Mouse (Mus musculus): Measurements from ENCODE around the gene Upf2. TPM values are rescaled to one million over a fixed set of nuclear protein-coding genes. Genes with fewer than 3 reads are reported as not detected.
"Not testable (repeated sequence)": the region's sequence is repeated elsewhere in the genome, so short reads cannot be mapped to it uniquely, and the experiment has no call there.

Gene Upf2
- polyA plus RNA-seq, 1 experiment from 2014 or later = 15.7 TPM

GRCm38 (mm10) chr2:6003949-6004348 is 52.7 kb downstream of the Upf2 start:
- no peaks in the 10 kb centered on the region for H3K9me3 ChIP-seq (replicated peaks; ENCODE audit: control insufficient read depth, low read length)
- no peak overlapping the region for H3K9ac ChIP-seq (replicated peaks; ENCODE audit: low read length)
- ATAC-seq (replicated peaks; ENCODE audit: insufficient number of reproducible peaks, low FRiP score, low TSS enrichment, low read depth) = no peak
- no peaks in the 10 kb centered on the region for H3K4me1 ChIP-seq (ENCODE audit: control insufficient read depth, insufficient read depth, low read length)
- no peaks in the 10 kb centered on the region for H3K27me3 ChIP-seq (ENCODE audit: control insufficient read depth, insufficient read depth, low read length)
- no peak overlapping the region for H3K4me3 ChIP-seq (ENCODE audit: low read depth, low read length)
- no peak overlapping the region for H3K4me2 ChIP-seq (ENCODE audit: low read depth, low read length)
- no peak for DNase-seq (ENCODE audit: low spot score)
- H3K36me3 ChIP-seq (replicated peaks; ENCODE audit: control insufficient read depth, insufficient read depth, low read depth, low read length) = no peaks in the 10 kb centered on the region
- WGBS = 84% methylated on average over 3 of the region's 3 CpGs
- H3K27ac ChIP-seq (replicated peaks; ENCODE audit: low read depth, low read length) = no peak overlapping the region

DNA sequence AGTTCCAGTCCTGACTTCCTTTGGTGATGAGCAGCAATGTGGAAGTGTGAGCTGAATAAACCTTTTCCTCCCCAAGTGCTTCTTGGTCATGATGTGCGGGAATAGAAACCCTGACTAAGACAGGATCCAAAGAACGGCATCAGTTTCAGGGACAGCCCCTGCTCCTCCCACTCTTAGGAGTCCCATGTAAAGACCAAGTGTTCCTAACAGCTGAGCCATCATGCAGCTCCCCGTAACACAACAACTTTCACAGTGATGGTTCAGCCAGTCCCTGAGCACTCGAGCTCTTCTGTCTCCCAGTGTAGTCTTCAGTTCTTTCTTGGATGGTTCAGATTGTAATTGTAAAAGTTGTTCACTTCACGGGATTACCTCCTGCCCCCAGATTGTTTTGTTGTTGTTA is 63.3 kb downstream of the Upf2 start:
- Histone ChIP-seq H3K9ac (replicated peaks; ENCODE audit: low read length) (no peak overlapping the region), H3K27me3 (ENCODE audit: control insufficient read depth, insufficient read depth, low read length) (no peaks in the 10 kb centered on the region), H3K27ac (replicated peaks; ENCODE audit: low read depth, low read length) (no peak overlapping the region), H3K4me3 (ENCODE audit: low read depth, low read length) (no peak overlapping the region), H3K36me3 (replicated peaks; ENCODE audit: control insufficient read depth, insufficient read depth, low read depth, low read length) (no peaks in the 10 kb centered on the region), H3K4me2 (ENCODE audit: low read depth, low read length) (no peak overlapping the region), H3K9me3 (replicated peaks; ENCODE audit: control insufficient read depth, low read length) (no peaks in the 10 kb centered on the region), H3K4me1 (ENCODE audit: control insufficient read depth, insufficient read depth, low read length) (no peaks in the 10 kb centered on the region)
- DNase-seq (ENCODE audit: low spot score) (no peak), ATAC-seq (replicated peaks; ENCODE audit: insufficient number of reproducible peaks, low FRiP score, low TSS enrichment, low read depth) (no peak)
- WGBS = 89% methylated on average over 5 of the region's 5 CpGs

DNA sequence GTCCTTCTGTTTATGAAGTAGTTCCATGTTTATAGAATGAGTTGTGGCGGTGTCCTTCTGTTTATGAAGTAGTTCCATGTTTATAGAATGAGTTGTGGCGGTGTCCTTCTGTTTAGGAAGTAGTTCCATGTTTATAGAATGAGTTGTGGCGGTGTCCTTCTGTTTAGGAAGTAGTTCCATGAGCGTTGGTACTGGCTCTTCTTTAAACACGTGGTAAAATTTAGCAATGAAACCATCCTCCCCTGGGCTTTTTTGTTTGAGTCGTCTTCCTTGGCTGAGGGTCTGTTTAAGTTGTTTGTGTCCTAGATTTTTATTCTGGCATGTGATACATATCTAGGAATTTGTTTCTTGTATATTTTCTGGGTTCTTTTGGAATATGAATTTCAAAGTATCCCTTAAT is 63.9 kb downstream of the Upf2 start:
- H3K9ac ChIP-seq (replicated peaks; ENCODE audit: low read length); DNase-seq (ENCODE audit: low spot score); ATAC-seq (replicated peaks; ENCODE audit: insufficient number of reproducible peaks, low FRiP score, low TSS enrichment, low read depth); H3K4me2 ChIP-seq (ENCODE audit: low read depth, low read length); H3K27ac ChIP-seq (replicated peaks; ENCODE audit: low read depth, low read length); H3K4me3 ChIP-seq (ENCODE audit: low read depth, low read length); H3K27me3 ChIP-seq (ENCODE audit: control insufficient read depth, insufficient read depth, low read length); H3K9me3 ChIP-seq (replicated peaks; ENCODE audit: control insufficient read depth, low read length); H3K36me3 ChIP-seq (replicated peaks; ENCODE audit: control insufficient read depth, insufficient read depth, low read depth, low read length); H3K4me1 ChIP-seq (ENCODE audit: control insufficient read depth, insufficient read depth, low read length): not testable (repeated sequence)
- 91% methylated on average over 6 of the region's 6 CpGs for WGBS

GRCm38 (mm10) chr2:6020570-6020969 is 69.3 kb downstream of the Upf2 start:
- H3K4me1 ChIP-seq (ENCODE audit: control insufficient read depth, insufficient read depth, low read length) = no peaks in the 10 kb centered on the region
- no peaks in the 10 kb centered on the region for H3K36me3 ChIP-seq (replicated peaks; ENCODE audit: control insufficient read depth, insufficient read depth, low read depth, low read length)
- DNase-seq (ENCODE audit: low spot score) = no peak
- H3K27ac ChIP-seq (replicated peaks; ENCODE audit: low read depth, low read length) = no peak overlapping the region
- H3K4me2 ChIP-seq (ENCODE audit: low read depth, low read length) = no peak overlapping the region
- no peak overlapping the region for H3K4me3 ChIP-seq (ENCODE audit: low read depth, low read length)
- no peak for ATAC-seq (replicated peaks; ENCODE audit: insufficient number of reproducible peaks, low FRiP score, low TSS enrichment, low read depth)
- H3K9me3 ChIP-seq (replicated peaks; ENCODE audit: control insufficient read depth, low read length) = no peaks in the 10 kb centered on the region
- H3K27me3 ChIP-seq (ENCODE audit: control insufficient read depth, insufficient read depth, low read length) = no peaks in the 10 kb centered on the region
- no peak overlapping the region for H3K9ac ChIP-seq (replicated peaks; ENCODE audit: low read length)

- WGBS = 96% methylated on average over 1 of the region's 1 CpGs
- H3K27me3 ChIP-seq (ENCODE audit: control insufficient read depth, insufficient read depth, low read length) = no peaks in the 10 kb centered on the region
Measured at GRCm38 (mm10) chr2:6042644-6043043, 91.4 kb downstream of the Upf2 start.

DNA sequence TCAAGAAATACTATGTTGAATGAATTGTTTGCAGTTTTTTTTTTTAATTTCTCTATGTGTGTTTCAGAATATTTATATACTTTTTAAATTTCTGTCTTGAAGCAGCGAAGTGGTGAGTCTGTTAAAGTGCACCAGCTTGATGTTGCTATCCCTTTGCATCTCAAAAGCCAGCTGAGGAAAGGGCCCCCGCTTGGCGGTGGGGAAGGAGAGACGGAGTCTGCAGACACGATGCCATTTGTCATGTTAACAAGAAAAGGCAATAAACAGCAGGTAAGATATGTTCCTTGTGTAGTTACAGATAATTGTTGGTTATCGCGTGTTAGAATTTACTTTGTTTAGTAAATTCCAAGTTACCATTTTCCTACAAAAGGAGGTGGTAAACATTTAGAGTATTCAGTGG is 95.5 kb downstream of the Upf2 start:
- Histone ChIP-seq H3K4me2 (ENCODE audit: low read depth, low read length) (no peak overlapping the region), H3K36me3 (replicated peaks; ENCODE audit: control insufficient read depth, insufficient read depth, low read depth, low read length) (no peaks in the 10 kb centered on the region), H3K9me3 (replicated peaks; ENCODE audit: control insufficient read depth, low read length) (no peaks in the 10 kb centered on the region), H3K9ac (replicated peaks; ENCODE audit: low read length) (no peak overlapping the region), H3K27me3 (ENCODE audit: control insufficient read depth, insufficient read depth, low read length) (no peaks in the 10 kb centered on the region), H3K4me1 (ENCODE audit: control insufficient read depth, insufficient read depth, low read length) (no peaks in the 10 kb centered on the region), H3K4me3 (ENCODE audit: low read depth, low read length) (no peak overlapping the region), H3K27ac (replicated peaks; ENCODE audit: low read depth, low read length) (no peak overlapping the region)
- ATAC-seq (replicated peaks; ENCODE audit: insufficient number of reproducible peaks, low FRiP score, low TSS enrichment, low read depth) (no peak), DNase-seq (ENCODE audit: low spot score) (no peak)
- WGBS = 73% methylated on average over 7 of the region's 7 CpGs

More at GRCm38 (mm10) chr2:6042644-6043043, 91.4 kb downstream of the Upf2 start:
- Histone ChIP-seq H3K36me3 (replicated peaks; ENCODE audit: control insufficient read depth, insufficient read depth, low read depth, low read length) (no peaks in the 10 kb centered on the region), H3K9me3 (replicated peaks; ENCODE audit: control insufficient read depth, low read length) (no peaks in the 10 kb centered on the region), H3K27ac (replicated peaks; ENCODE audit: low read depth, low read length) (no peak overlapping the region), H3K4me3 (ENCODE audit: low read depth, low read length) (no peak overlapping the region), H3K9ac (replicated peaks; ENCODE audit: low read length) (no peak overlapping the region), H3K4me2 (ENCODE audit: low read depth, low read length) (no peak overlapping the region), H3K4me1 (ENCODE audit: control insufficient read depth, insufficient read depth, low read length) (no peaks in the 10 kb centered on the region)
- DNase-seq (ENCODE audit: low spot score) (no peak), ATAC-seq (replicated peaks; ENCODE audit: insufficient number of reproducible peaks, low FRiP score, low TSS enrichment, low read depth) (no peak)

- Histone ChIP-seq H3K27me3 (ENCODE audit: control insufficient read depth, insufficient read depth, low read length) (no peaks in the 10 kb centered on the region), H3K4me1 (ENCODE audit: control insufficient read depth, insufficient read depth, low read length) (no peaks in the 10 kb centered on the region), H3K27ac (replicated peaks; ENCODE audit: low read depth, low read length) (no peak overlapping the region), H3K36me3 (replicated peaks; ENCODE audit: control insufficient read depth, insufficient read depth, low read depth, low read length) (no peaks in the 10 kb centered on the region), H3K9ac (replicated peaks; ENCODE audit: low read length) (no peak overlapping the region), H3K4me2 (ENCODE audit: low read depth, low read length) (no peak overlapping the region), H3K9me3 (replicated peaks; ENCODE audit: control insufficient read depth, low read length) (no peaks in the 10 kb centered on the region), H3K4me3 (ENCODE audit: low read depth, low read length) (no peak overlapping the region)
- ATAC-seq (replicated peaks; ENCODE audit: insufficient number of reproducible peaks, low FRiP score, low TSS enrichment, low read depth) (no peak), DNase-seq (ENCODE audit: low spot score) (no peak)
- WGBS = 77% methylated on average over 4 of the region's 4 CpGs
Measured at GRCm38 (mm10) chr2:6048570-6048969, 97.3 kb downstream of the Upf2 start.

DNA sequence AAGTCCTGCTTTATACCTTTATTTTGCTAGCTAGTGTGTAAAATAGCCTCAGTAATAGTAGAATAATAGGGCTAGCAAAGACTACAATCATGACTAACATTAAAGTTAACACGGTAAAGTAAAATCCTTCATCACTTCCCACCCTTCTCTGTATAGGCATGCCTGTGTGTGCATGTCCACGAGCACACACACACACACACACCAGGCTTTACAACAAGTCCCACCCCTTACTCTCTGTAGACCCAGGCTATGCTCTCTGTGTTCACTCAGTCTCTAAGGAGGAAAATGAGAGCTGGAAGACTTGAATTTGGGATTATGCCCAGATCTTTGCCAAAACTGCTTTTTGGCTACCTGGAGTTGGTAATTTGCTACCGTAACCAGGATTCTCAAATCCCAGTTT is 97.7 kb downstream of the Upf2 start:
- no peaks in the 10 kb centered on the region for H3K9me3 ChIP-seq (replicated peaks; ENCODE audit: control insufficient read depth, low read length)
- H3K36me3 ChIP-seq (replicated peaks; ENCODE audit: control insufficient read depth, insufficient read depth, low read depth, low read length) = no peaks in the 10 kb centered on the region
- H3K27me3 ChIP-seq (ENCODE audit: control insufficient read depth, insufficient read depth, low read length) = no peaks in the 10 kb centered on the region
- ATAC-seq (replicated peaks; ENCODE audit: insufficient number of reproducible peaks, low FRiP score, low TSS enrichment, low read depth) (no peak), DNase-seq (ENCODE audit: low spot score) (no peak)
- 89% methylated on average over 3 of the region's 3 CpGs for WGBS
- H3K4me3 ChIP-seq (ENCODE audit: low read depth, low read length) = no peak overlapping the region
- no peaks in the 10 kb centered on the region for H3K4me1 ChIP-seq (ENCODE audit: control insufficient read depth, insufficient read depth, low read length)
- no peak overlapping the region for H3K4me2 ChIP-seq (ENCODE audit: low read depth, low read length)
- H3K27ac ChIP-seq (replicated peaks; ENCODE audit: low read depth, low read length) = no peak overlapping the region
- H3K9ac ChIP-seq (replicated peaks; ENCODE audit: low read length) = no peak overlapping the region

Measured in embryonic facial prominence, embryonic 11.5 days (tissue).